Mouse (Mus musculus): ENCODE results near the gene Pole3.

GRCm38 (mm10) chr4:62487172-62487571 lies 37.7 kb downstream of the Pole3 start:
- TF ChIP-seq CTCF (IDR thresholded peaks at IDR 0.05; ENCODE audit: low read depth, low read length) (no peak), GATA1 (IDR thresholded peaks at IDR 0.05; ENCODE audit: borderline replicate concordance, low read length) (no peak), GATA2 (IDR thresholded peaks at IDR 0.05; ENCODE audit: borderline replicate concordance, low read depth, low read length) (no peak), TAL1 (conservative IDR thresholded peaks at IDR 0.05; ENCODE audit: low read depth, low read length) (no peak), POLR2AphosphoS5 (IDR thresholded peaks at IDR 0.05; ENCODE audit: insufficient replicate concordance, low read depth, low read length) (no peak)
